Mouse (Mus musculus) stomach, embryonic 15.5 days (tissue): Measurements from ENCODE around the gene Abca9. TPM values are rescaled to one million over a fixed set of nuclear protein-coding genes. Genes with fewer than 3 reads are reported as not detected.

Source experiments
- ATAC-seq: fragments of 200-750 bp; cut with Nextera tagmentation; 2 replicates; pipeline ENCODE4 v1.8.0; 2017; ENCODE audit warnings: low read depth, moderate number of reproducible peaks, moderate TSS enrichment; ENCODE audit not compliant: insufficient read depth, low FRiP score
- H3K27ac ChIP-seq: fragments of 300-500 bp; sonication (generic); 2 replicates; pipeline ENCODE4 v1.5.1; 2015; ENCODE audit warnings: mild to moderate bottlenecking, inconsistent platforms
- H3K27me3 ChIP-seq: fragments of 300-500 bp; sonication (generic); replicated peaks from 2 replicates; pipeline ENCODE4 v1.6.1; 2015; ENCODE audit warnings: inconsistent platforms
- H3K36me3 ChIP-seq: fragments of 300-500 bp; sonication (generic); 2 replicates; pipeline ENCODE4 v1.6.1; 2015; ENCODE audit warnings: inconsistent platforms
- H3K4me1 ChIP-seq: fragments of 300-500 bp; sonication (generic); 2 replicates; pipeline ENCODE4 v1.6.1; 2015; ENCODE audit warnings: inconsistent platforms
- H3K4me2 ChIP-seq: fragments of 300-500 bp; sonication (generic); 2 replicates; pipeline ENCODE4 v1.6.1; 2015; ENCODE audit warnings: mild to moderate bottlenecking, inconsistent platforms
- H3K4me3 ChIP-seq: fragments of 300-500 bp; sonication (generic); replicated peaks from 2 replicates; pipeline ENCODE4 v1.5.1; 2015; ENCODE audit warnings: inconsistent platforms
- H3K9ac ChIP-seq: fragments of 300-500 bp; sonication (generic); 2 replicates; pipeline ENCODE4 v1.6.1; 2015; ENCODE audit warnings: inconsistent platforms
- H3K9me3 ChIP-seq: fragments of 300-500 bp; sonication (generic); 2 replicates; pipeline ENCODE4 v1.6.1; 2016; ENCODE audit warnings: inconsistent platforms
- WGBS: fragments of 180-500 bp; shearing (Covaris S2); methylation state at CpG from one replicate; pipeline ENCODE4 v1.1.7; 2015; 5-methylcytosine and 5-hydroxymethylcytosine counted together
- polyA plus RNA-seq: library from polyadenylated mRNA; unstranded; fragments of >200 nt; fragmentation: Nextera tagmentation; extraction: Ambion mirVana; gene quantifications from 2 replicates; pipeline ENCODE4 v1.2.1, GENCODE M21; 2015

Abca9 gene
- polyA plus RNA-seq, 1 experiment from 2014 or later: 1.8 TPM

DNA sequence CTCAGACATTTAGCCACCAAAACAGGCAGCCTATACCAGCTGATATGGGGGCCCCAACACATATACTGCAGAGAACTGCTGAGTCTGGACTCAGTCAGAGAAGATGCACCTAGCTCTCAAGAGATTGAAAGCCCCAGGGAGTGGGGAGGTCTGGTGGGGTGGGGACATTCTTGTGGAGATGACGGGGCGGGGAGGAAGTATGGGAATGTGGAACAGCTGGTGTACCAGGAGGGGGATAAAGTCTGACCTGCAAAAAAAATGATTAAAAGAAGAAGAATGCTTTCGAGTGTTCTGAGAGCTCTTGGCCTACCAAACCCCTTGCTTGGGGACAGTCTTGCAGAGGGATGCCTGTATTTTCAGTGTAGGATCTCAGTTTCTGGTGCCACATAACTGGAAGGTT, 114.3 kb downstream of the Abca9 start:
- Histone ChIP-seq H3K27ac (no peak overlapping the region), H3K4me1 (no peaks in the 10 kb centered on the region), H3K9me3 (no peaks in the 10 kb centered on the region), H3K9ac (no peak overlapping the region), H3K27me3 (no peaks in the 10 kb centered on the region), H3K4me3 (no peak overlapping the region), H3K36me3 (no peaks in the 10 kb centered on the region), H3K4me2 (no peak overlapping the region)
- 52% methylated on average over 3 of the region's 3 CpGs for WGBS
- no peak for ATAC-seq

Other genes starting within 250 kb of the Abca9 start
- gene Abca8b, start 172.4 kb downstream of the Abca9 start, polyA plus RNA-seq: 0.81 and 0.99 TPM in 2 replicates
- 1.4 and 2.9 TPM in 2 replicates for gene Abca8a, start 72.2 kb downstream of the Abca9 start, polyA plus RNA-seq
- gene Abca6, start 83.6 kb upstream of the Abca9 start, polyA plus RNA-seq: 0.59 and 0.83 TPM in 2 replicates
- 3.2 and 3.7 TPM in 2 replicates for gene Abca5, start 169.5 kb upstream of the Abca9 start, polyA plus RNA-seq
- 17.0 and 18.9 TPM in 2 replicates for gene Map2k6, start 230.9 kb upstream of the Abca9 start, polyA plus RNA-seq